Mouse (Mus musculus) heart, postnatal 36 days (tissue): ENCODE data around the gene Sgsm2. TPM values are rescaled to one million over a fixed set of nuclear protein-coding genes. Genes with fewer than 3 reads are reported as not detected.
"Not testable (repeated sequence)": the region's sequence is repeated elsewhere in the genome, so short reads cannot be mapped to it uniquely, and the experiment has no call there.

Source experiments
- DNase-seq, 2 experiments: peaks; one replicate each; pipeline ENCODE4 v3.0.0; 2021 to 2022
- intact Hi-C: fragments of 180-260 bp; cut with DNase I; formaldehyde crosslinking; loops from one replicate; pipeline ENCODE4 v1.15.1; 2025
- total RNA-seq, 2 experiments: library from RNA; stranded (reverse); gene quantifications; 2 replicates each; pipeline ENCODE4 v1.2.3; 2021

Sgsm2 gene
- total RNA-seq, 2 experiments from 2014 or later = 6.1 to 6.2 TPM

DNA sequence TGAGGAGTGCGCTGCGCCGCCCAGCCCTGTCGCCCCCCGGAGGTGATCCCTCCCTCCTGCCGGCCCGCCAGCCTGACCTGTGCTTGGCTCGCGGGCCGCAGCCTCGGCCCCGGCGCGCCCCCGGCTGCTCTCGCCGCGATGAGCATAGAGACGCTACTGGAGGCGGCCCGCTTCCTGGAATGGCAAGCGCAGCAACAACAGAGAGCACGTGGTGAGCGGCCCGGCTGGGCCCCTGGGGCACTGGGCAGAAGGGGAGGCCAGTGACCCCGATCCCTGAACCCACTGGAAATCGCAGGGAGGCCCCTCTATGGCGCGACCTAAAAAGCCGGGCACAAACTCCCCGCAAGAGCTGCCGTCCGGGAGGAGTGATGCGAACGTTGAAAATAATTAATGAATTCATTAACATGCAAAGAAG lies 65.7 kb downstream of the Sgsm2 start:
- peak; percentile 54 to 70 for DNase-seq
- intact Hi-C loops = no loop called here

GRCm38 (mm10) chr11:74830256-74831161 lies 66.4 kb downstream of the Sgsm2 start, which contains the start of gene Mnt:
TSS of gene Mnt (plus strand) at chr11:74830920.
- DNase-seq = peak; percentile 97 to 100
- intact Hi-C loops = loop anchor here (1.0 kb wide), 1 partner anchor 8 kb away; no protein-coding TSS in a partner anchor

DNA sequence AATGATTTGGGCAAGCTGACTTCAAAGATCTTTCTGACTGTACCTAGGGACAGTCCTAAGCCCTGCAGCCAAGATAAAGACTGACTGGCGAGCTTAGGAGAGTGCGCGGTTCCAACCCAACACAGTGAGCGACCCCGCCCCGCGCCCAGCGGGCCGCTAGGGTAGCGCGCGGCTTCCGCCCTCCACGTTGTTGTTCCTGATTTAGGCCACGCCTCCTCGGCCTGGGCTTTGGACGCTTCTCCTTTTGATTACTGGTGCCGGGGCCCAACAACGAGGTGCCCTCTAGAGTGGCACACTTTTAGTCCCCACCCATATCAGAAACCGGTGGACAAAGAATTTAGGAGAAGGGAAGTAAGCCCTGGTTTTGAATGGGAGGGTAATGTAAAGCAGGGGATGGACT lies 67.0 kb downstream of the Sgsm2 start:
- intact Hi-C loops = loop anchor here (1.0 to 5.0 kb wide), 3 partner anchors 8 to 337 kb away; partner anchors contain the start of genes Hic1 and Pafah1b1
- peak; percentile 83 to 86 for DNase-seq

- intact Hi-C loops = loop anchor here (5.0 kb wide), 2 partner anchors 107 to 338 kb away; partner anchors contain the start of genes Hic1 and Pafah1b1
- DNase-seq = no peak
Observed at GRCm38 (mm10) chr11:74828965-74829550, 67.8 kb downstream of the Sgsm2 start.

- intact Hi-C loops = loop anchor here (5.0 kb wide), 2 partner anchors 106 to 339 kb away; partner anchors contain the start of genes Hic1 and Pafah1b1
Observed at GRCm38 (mm10) chr11:74828404-74828931, 68.4 kb downstream of the Sgsm2 start.

GRCm38 (mm10) chr11:74827791-74828403 lies 69.0 kb downstream of the Sgsm2 start:
- intact Hi-C loops = loop anchor here (5.0 kb wide), 2 partner anchors 106 to 339 kb away; partner anchors contain the start of genes Hic1 and Pafah1b1
- no peak for DNase-seq

More at GRCm38 (mm10) chr11:74828404-74828931, 68.4 kb downstream of the Sgsm2 start:
- no peak for DNase-seq

DNA sequence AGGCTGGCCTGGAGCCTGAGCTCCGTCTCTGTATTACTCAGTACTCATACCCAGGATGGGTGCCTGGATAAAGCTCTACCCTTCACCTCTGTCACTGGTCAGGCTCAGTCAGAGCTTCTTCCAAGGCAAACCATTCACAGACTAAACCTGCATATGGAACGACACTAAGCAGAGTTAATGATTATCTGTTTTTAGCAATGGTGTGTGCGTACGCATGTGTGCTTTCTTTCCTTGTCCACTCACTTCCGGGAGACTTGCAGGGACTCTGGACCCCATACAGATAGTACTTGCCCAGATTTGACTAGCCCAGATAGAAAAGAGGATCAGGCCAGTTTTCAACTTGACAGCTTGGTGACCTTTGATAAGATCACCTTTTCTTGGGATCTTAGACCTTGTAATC lies 70.2 kb downstream of the Sgsm2 start:
- DNase-seq = no peak
- intact Hi-C loops = loop anchor here (5.0 kb wide), 2 partner anchors 104 to 341 kb away; partner anchors contain the start of genes Hic1 and Pafah1b1

DNA sequence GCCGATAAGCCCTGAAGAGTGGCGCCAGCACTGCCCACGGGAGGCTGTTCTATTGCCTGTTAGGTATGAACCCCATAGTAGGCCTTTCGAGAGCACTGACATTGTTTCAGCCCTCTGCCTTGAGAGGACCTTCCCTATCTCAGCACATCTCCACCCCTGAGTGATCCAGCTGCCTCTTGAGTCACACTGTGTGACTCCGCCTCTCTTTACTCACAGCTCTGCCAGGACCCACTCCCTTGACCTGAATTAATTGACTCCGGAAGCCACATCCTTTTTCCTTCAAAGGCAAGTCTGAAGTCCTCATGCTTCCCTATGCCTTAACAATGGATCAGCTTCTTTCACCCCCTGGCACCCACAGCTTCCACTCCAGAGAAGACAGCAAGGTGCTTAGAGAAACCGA lies 70.7 kb downstream of the Sgsm2 start:
- intact Hi-C loops = loop anchor here (5.0 kb wide), 2 partner anchors 104 to 341 kb away; partner anchors contain the start of genes Hic1 and Pafah1b1
- no peak for DNase-seq

GRCm38 (mm10) chr11:74822746-74823440 lies 74.0 kb downstream of the Sgsm2 start:
- DNase-seq = no peak
- intact Hi-C loops = no loop called here

- intact Hi-C loops = loop anchor here (1.0 kb wide), 1 partner anchor 27 kb away; no protein-coding TSS in a partner anchor
Observed at GRCm38 (mm10) chr11:74821463-74821862, 75.4 kb downstream of the Sgsm2 start.

GRCm38 (mm10) chr11:74820921-74821320 lies 75.9 kb downstream of the Sgsm2 start:
- intact Hi-C loops = loop anchor here (1.0 kb wide), 1 partner anchor 27 kb away; no protein-coding TSS in a partner anchor
- DNase-seq = no peak

More at GRCm38 (mm10) chr11:74821463-74821862, 75.4 kb downstream of the Sgsm2 start:
- peak in 1 of 2 experiments; percentile 29 for DNase-seq

GRCm38 (mm10) chr11:74815795-74816194 lies 81.1 kb downstream of the Sgsm2 start:
- intact Hi-C loops = loop anchor here (2.0 kb wide), 1 partner anchor 181 kb away; no protein-coding TSS in a partner anchor
- no peak for DNase-seq

- DNase-seq = no peak
- intact Hi-C loops = loop anchor here (5.0 kb wide), 1 partner anchor 36 kb away; no protein-coding TSS in a partner anchor
Observed at GRCm38 (mm10) chr11:74811538-74811937, 85.3 kb downstream of the Sgsm2 start.

DNA sequence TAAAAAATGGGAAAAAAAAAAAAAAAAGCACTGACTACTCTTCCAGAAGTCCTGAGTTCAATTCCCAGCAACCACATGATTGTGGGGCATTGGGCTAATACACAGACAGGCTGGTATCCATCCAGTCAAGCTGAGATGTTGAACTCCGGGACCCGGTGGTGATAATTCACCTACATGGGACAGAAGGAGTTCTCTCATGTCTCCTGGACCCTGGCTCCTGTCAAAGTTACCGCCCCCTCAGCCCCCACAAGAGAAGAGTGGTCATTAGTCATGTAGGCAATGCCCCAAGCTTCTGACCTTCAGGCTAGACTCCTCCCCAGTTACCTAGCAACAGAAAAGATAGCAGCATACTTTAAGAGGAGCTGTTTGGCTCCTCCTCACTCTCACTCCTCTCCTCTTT lies 85.8 kb downstream of the Sgsm2 start:
- not testable (repeated sequence) for DNase-seq
- intact Hi-C loops = loop anchor here (5.0 kb wide), 1 partner anchor 36 kb away; no protein-coding TSS in a partner anchor

GRCm38 (mm10) chr11:74810134-74810533 lies 86.7 kb downstream of the Sgsm2 start:
- intact Hi-C loops = loop anchor here (5.0 kb wide), 1 partner anchor 37 kb away; no protein-coding TSS in a partner anchor
- DNase-seq = no peak

DNA sequence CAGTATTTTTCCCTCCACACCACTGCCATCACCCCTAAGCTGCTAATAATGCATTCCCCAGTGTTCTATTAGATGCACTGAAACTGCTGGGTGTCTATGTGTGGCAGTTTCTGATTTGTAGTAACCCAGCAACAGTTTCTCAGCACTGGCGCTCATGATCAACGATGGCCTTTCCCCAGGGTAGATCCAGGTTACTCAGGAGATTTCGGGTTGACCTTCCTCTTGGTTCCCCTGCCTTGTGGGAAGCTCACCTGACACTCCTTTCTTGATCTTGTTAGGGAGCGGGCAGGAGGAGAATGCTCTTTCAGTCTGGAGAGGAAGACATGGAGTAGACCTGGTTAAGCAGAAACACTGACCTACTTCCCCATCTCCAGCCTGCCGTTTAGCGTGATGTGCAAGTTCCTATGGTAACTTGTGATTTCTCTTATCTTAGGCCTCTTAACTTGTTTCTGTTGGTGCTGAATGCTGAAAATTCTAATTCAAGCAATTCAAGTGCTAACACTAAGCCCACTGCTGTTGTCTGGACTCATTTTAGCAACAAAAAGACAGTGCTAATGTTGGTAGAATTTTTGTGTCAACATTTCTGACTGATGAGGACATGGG lies 88.5 kb downstream of the Sgsm2 start:
- intact Hi-C loops = no loop called here

DNA sequence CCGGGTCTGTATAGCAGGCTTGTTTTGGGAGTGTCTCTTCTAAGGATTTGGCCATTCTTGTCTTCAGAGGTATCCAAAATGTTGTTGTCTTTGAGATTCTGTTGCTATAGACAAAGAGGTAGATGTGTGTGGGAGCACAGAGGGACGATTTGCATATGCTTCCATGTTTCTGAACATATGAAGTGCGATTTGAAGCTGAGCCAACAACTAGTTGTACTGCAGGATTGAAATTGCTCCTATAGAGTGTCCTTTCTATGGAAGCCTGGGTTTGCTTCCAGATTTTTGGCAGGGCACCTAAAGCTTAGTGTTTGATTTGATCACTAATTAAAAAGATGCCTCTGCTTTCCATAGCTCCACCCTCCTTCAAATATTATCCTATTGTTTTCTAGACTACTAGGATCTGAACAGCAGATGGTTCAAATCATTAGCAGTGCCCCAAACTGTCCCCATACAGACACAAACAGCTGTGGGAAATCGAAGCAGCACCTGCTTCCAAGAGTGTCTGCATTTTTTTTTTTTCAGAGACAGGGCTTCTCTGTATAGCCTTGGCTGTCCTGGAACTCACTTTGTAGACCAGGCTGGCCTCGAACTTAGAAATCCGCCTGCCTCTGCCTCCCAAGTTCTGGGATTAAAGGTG lies 89.5 kb downstream of the Sgsm2 start:
- DNase-seq = no peak
- intact Hi-C loops = no loop called here

More for the DNA sequence above, 88.5 kb downstream of the Sgsm2 start:
- DNase-seq = no peak

DNA sequence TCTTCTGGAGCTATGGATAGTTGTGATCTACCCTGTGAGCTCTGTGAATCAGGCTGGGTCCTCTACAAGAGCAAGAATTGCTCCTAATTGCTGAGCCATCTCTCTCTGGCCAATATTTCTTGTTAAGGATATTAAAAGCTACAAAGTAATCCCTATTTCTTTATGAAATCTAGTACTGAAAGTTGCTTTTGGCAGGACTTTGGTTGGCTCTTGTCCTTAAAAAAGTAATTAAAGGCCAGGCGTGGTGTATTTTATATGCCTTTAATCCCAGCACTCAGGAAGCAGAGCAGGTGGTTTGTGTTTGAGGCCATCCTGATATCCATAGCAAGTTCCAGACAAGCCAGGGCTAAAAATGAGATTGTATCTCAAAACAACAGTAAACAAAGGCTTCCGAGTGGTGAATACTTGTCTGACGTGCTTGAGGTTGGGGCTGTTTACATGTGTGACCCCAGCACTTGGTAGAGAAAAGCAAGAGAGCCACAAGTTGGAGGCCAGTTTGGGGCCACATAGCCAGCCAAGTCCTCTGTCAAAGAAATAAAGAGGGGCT lies 92.7 kb downstream of the Sgsm2 start:
- intact Hi-C loops = no loop called here
- DNase-seq = no peak
